Mouse (Mus musculus) ovary, postnatal 36 days (tissue): ENCODE data around the gene Gnb1.
"Not testable (repeated sequence)": the region's sequence is repeated elsewhere in the genome, so short reads cannot be mapped to it uniquely, and the experiment has no call there.

Experiments
- DNase-seq: peaks from one replicate; pipeline ENCODE4 v3.0.0; 2022; ENCODE audit warnings: low spot score, mixed read lengths

Gene Gnb1

GRCm38 (mm10) chr4:155552917-155553532, 61.9 kb downstream of the Gnb1 start:
- no peak for DNase-seq

GRCm38 (mm10) chr4:155554880-155555279, 63.7 kb downstream of the Gnb1 start:
- DNase-seq = no peak

- no peak for DNase-seq
These were observed 64.3 kb downstream of the Gnb1 start for GRCm38 (mm10) chr4:155555464-155555863.

GRCm38 (mm10) chr4:155559454-155559853, 68.3 kb downstream of the Gnb1 start:
- DNase-seq = no peak

- no peak for DNase-seq
These were observed 69.8 kb downstream of the Gnb1 start for GRCm38 (mm10) chr4:155560932-155561331.

- DNase-seq = no peak
These were observed 70.7 kb downstream of the Gnb1 start, which contains the start of gene Nadk for GRCm38 (mm10) chr4:155561661-155562442. TSS of gene Nadk (plus strand) at chr4:155562378.

GRCm38 (mm10) chr4:155562725-155563399, 71.7 kb downstream of the Gnb1 start:
- peak; percentile 62 for DNase-seq

- DNase-seq = peak; percentile 98
These were observed 72.5 kb downstream of the Gnb1 start for GRCm38 (mm10) chr4:155563400-155564231.

GRCm38 (mm10) chr4:155564315-155565069, 73.3 kb downstream of the Gnb1 start:
- DNase-seq = peak; percentile 46

GRCm38 (mm10) chr4:155566555-155566954, 75.4 kb downstream of the Gnb1 start:
- no peak for DNase-seq

GRCm38 (mm10) chr4:155568170-155568569, 77.0 kb downstream of the Gnb1 start:
- DNase-seq = no peak

GRCm38 (mm10) chr4:155568632-155569370, 77.6 kb downstream of the Gnb1 start:
- no peak for DNase-seq

GRCm38 (mm10) chr4:155569818-155570217, 78.7 kb downstream of the Gnb1 start:
- no peak for DNase-seq

GRCm38 (mm10) chr4:155570315-155570714, 79.2 kb downstream of the Gnb1 start:
- not testable (repeated sequence) for DNase-seq

GRCm38 (mm10) chr4:155571442-155571841, 80.3 kb downstream of the Gnb1 start:
- DNase-seq = no peak

- no peak for DNase-seq
These were observed 82.0 kb downstream of the Gnb1 start for GRCm38 (mm10) chr4:155573155-155573554.

- no peak for DNase-seq
These were observed 82.7 kb downstream of the Gnb1 start for GRCm38 (mm10) chr4:155573876-155574275.

GRCm38 (mm10) chr4:155574931-155575330, 83.8 kb downstream of the Gnb1 start:
- DNase-seq = no peak

- no peak for DNase-seq
These were observed 84.4 kb downstream of the Gnb1 start for GRCm38 (mm10) chr4:155575521-155575920.

- DNase-seq = no peak
These were observed 86.0 kb downstream of the Gnb1 start for GRCm38 (mm10) chr4:155577132-155577531.

- DNase-seq = no peak
These were observed 86.6 kb downstream of the Gnb1 start for GRCm38 (mm10) chr4:155577741-155578140.
